Mouse (Mus musculus): ENCODE data around the gene Bag3. TPM values are rescaled to one million over a fixed set of nuclear protein-coding genes. Genes with fewer than 3 reads are reported as not detected.
"Not testable (repeated sequence)": the region's sequence is repeated elsewhere in the genome, so short reads cannot be mapped to it uniquely, and the experiment has no call there.

Bag3 gene
- total RNA-seq, 2 experiments from 2014 or later: 129 to 219 TPM

GRCm38 (mm10) chr7:128566311-128566710, 42.9 kb downstream of the Bag3 start:
- no peak for DNase-seq (ENCODE audit: low spot score)

- no peak for DNase-seq (ENCODE audit: low spot score)
Observed at GRCm38 (mm10) chr7:128567561-128568244, 44.3 kb downstream of the Bag3 start.

- DNase-seq (ENCODE audit: low spot score): not testable (repeated sequence)
Observed at GRCm38 (mm10) chr7:128569429-128569828, 46.0 kb downstream of the Bag3 start.

GRCm38 (mm10) chr7:128569987-128570656, 46.7 kb downstream of the Bag3 start:
- no peak for DNase-seq (ENCODE audit: low spot score)

- not testable (repeated sequence) for DNase-seq (ENCODE audit: low spot score)
Observed at GRCm38 (mm10) chr7:128570657-128571056, 47.2 kb downstream of the Bag3 start.

- DNase-seq (ENCODE audit: low spot score): no peak
Observed at GRCm38 (mm10) chr7:128572030-128572429, 48.6 kb downstream of the Bag3 start.

GRCm38 (mm10) chr7:128575211-128575610, 51.8 kb downstream of the Bag3 start:
- no peak for DNase-seq (ENCODE audit: low spot score)

GRCm38 (mm10) chr7:128575794-128576193, 52.4 kb downstream of the Bag3 start:
- no peak for DNase-seq (ENCODE audit: low spot score)

GRCm38 (mm10) chr7:128577607-128578006, 54.2 kb downstream of the Bag3 start:
- DNase-seq (ENCODE audit: low spot score): no peak

GRCm38 (mm10) chr7:128578199-128578945, 55.0 kb downstream of the Bag3 start:
- DNase-seq (ENCODE audit: low spot score): no peak

- no peak for DNase-seq (ENCODE audit: low spot score)
Observed at GRCm38 (mm10) chr7:128579381-128579780, 56.0 kb downstream of the Bag3 start.

GRCm38 (mm10) chr7:128580318-128580717, 56.9 kb downstream of the Bag3 start:
- no peak for DNase-seq (ENCODE audit: low spot score)

- no peak for DNase-seq (ENCODE audit: low spot score)
Observed at GRCm38 (mm10) chr7:128581864-128582484, 58.6 kb downstream of the Bag3 start.

GRCm38 (mm10) chr7:128583213-128583948, 60.0 kb downstream of the Bag3 start:
- no peak for DNase-seq (ENCODE audit: low spot score)

- DNase-seq (ENCODE audit: low spot score): no peak
Observed at GRCm38 (mm10) chr7:128587334-128587933, 64.0 kb downstream of the Bag3 start.

- no peak for DNase-seq (ENCODE audit: low spot score)
Observed at GRCm38 (mm10) chr7:128591345-128592084, 68.1 kb downstream of the Bag3 start.

GRCm38 (mm10) chr7:128592118-128592935, 68.9 kb downstream of the Bag3 start:
- DNase-seq (ENCODE audit: low spot score): peak; percentile 22

GRCm38 (mm10) chr7:128592936-128593241, 69.5 kb downstream of the Bag3 start:
- no peak for DNase-seq (ENCODE audit: low spot score)

- DNase-seq (ENCODE audit: low spot score): no peak
Observed at GRCm38 (mm10) chr7:128596274-128596673, 72.9 kb downstream of the Bag3 start.
